In genomic region chr10:36928212-36928611, GRCm38 (mm10) we compare ENCODE assay signal across 11 mouse cellular contexts.
"Had no signal": no experiment of that assay in that cellular context is flagged by ENCODE, and none has a peak within 500 bp of the region (broad histone marks: within the 10 kb centered on the region; RNA-seq: fewer than 3 reads in every experiment).

No protein-coding gene starts in this region.

- H3K9ac ChIP-seq: limb, embryonic 15.5 days; liver, embryonic 12.5 days; lung, embryonic 15.5 days; midbrain, embryonic 13.5 days; neural tube, embryonic 13.5 days had no signal

- ATAC-seq: liver, embryonic 12.5 days; midbrain, embryonic 13.5 days had no signal

- H3K4me1 ChIP-seq: limb, embryonic 15.5 days; liver, embryonic 12.5 days; lung, embryonic 15.5 days; midbrain, embryonic 13.5 days; neural tube, embryonic 13.5 days had no signal

- H3K27me3 ChIP-seq: limb, embryonic 15.5 days; liver, embryonic 12.5 days; lung, embryonic 15.5 days; midbrain, embryonic 13.5 days; neural tube, embryonic 13.5 days had no signal

- DNase-seq: kidney, adult 11 months; kidney, postnatal 14 days; layer of hippocampus, postnatal 36 days; right cerebral cortex, adult 18-20 months; right cerebral cortex, postnatal 25 days; thymus, postnatal 4 days had no signal

- H3K9me3 ChIP-seq: limb, embryonic 15.5 days; liver, embryonic 12.5 days; lung, embryonic 15.5 days; midbrain, embryonic 13.5 days; neural tube, embryonic 13.5 days had no signal

- H3K4me2 ChIP-seq: limb, embryonic 15.5 days; liver, embryonic 12.5 days; lung, embryonic 15.5 days; midbrain, embryonic 13.5 days; neural tube, embryonic 13.5 days had no signal

- H3K36me3 ChIP-seq: limb, embryonic 15.5 days; liver, embryonic 12.5 days; lung, embryonic 15.5 days; midbrain, embryonic 13.5 days; neural tube, embryonic 13.5 days had no signal

- H3K27ac ChIP-seq: limb, embryonic 15.5 days; liver, embryonic 12.5 days; lung, embryonic 15.5 days; midbrain, embryonic 13.5 days; neural tube, embryonic 13.5 days had no signal

- H3K4me3 ChIP-seq: limb, embryonic 15.5 days; liver, embryonic 12.5 days; lung, embryonic 15.5 days; midbrain, embryonic 13.5 days; neural tube, embryonic 13.5 days had no signal
